Mouse (Mus musculus) forebrain, embryonic 14.5 days (tissue): ENCODE data around the gene Gm21981. TPM values are rescaled to one million over a fixed set of nuclear protein-coding genes. Genes with fewer than 3 reads are reported as not detected.

Source experiments
- ATAC-seq: fragments of 200-750 bp; cut with Nextera tagmentation; 2 replicates; pipeline ENCODE4 v1.8.0; 2017; ENCODE audit warnings: mild to moderate bottlenecking, moderate library complexity
- DNase-seq: peaks from one replicate; pipeline ENCODE4 v3.0.0-alpha.2; 2015; ENCODE audit warnings: low spot score
- H3K27ac ChIP-seq: fragments of 300-500 bp; sonication (generic); 2 replicates; pipeline ENCODE4 v1.5.1; 2014; ENCODE audit warnings: low read depth, mild to moderate bottlenecking, control low read depth, low read length, moderate library complexity
- H3K27me3 ChIP-seq: fragments of 300-500 bp; sonication (generic); replicated peaks from 2 replicates; pipeline ENCODE4 v1.6.1; 2014; ENCODE audit warnings: low read length, control low read depth, mixed read lengths; ENCODE audit not compliant: control insufficient read depth, insufficient read depth
- H3K36me3 ChIP-seq: fragments of 300-500 bp; sonication (generic); 2 replicates; pipeline ENCODE4 v1.6.1; 2014; ENCODE audit warnings: low read length, control low read depth; ENCODE audit not compliant: control insufficient read depth, insufficient read depth
- H3K4me1 ChIP-seq: fragments of 300-500 bp; sonication (generic); 2 replicates; pipeline ENCODE4 v1.6.1; 2014; ENCODE audit warnings: antibody characterized with exemption, low read length, control low read depth; ENCODE audit not compliant: control insufficient read depth, insufficient read depth
- H3K4me2 ChIP-seq: fragments of 300-500 bp; sonication (generic); 2 replicates; pipeline ENCODE4 v1.6.1; 2014; ENCODE audit warnings: mild to moderate bottlenecking, control low read depth, low read length
- H3K4me3 ChIP-seq: fragments of 300-500 bp; sonication (generic); 2 replicates; pipeline ENCODE4 v1.5.1; 2014; ENCODE audit warnings: low read depth, low read length, control low read depth
- H3K9ac ChIP-seq: fragments of 300-500 bp; sonication (generic); 2 replicates; pipeline ENCODE4 v1.6.1; 2014; ENCODE audit warnings: mild to moderate bottlenecking, low read length, control low read depth, moderate library complexity
- H3K9me3 ChIP-seq: fragments of 300-500 bp; sonication (generic); replicated peaks from 2 replicates; pipeline ENCODE4 v1.6.1; 2016; ENCODE audit warnings: low read length, control low read depth, mixed read lengths; ENCODE audit not compliant: control insufficient read depth
- WGBS: fragments of 180-500 bp; shearing (Covaris S2); extraction: QIAGEN DNeasy Blood & Tissue Kit; methylation state at CpG from one replicate; pipeline ENCODE4 v1.1.7; 2014; 5-methylcytosine and 5-hydroxymethylcytosine counted together
- polyA plus RNA-seq: library from polyadenylated mRNA; unstranded; fragments of >200 nt; fragmentation: Nextera tagmentation; extraction: Ambion mirVana; gene quantifications from 2 replicates; pipeline ENCODE4 v1.2.1, GENCODE M21; 2014

Gm21981 gene
- polyA plus RNA-seq, 1 experiment from 2014 or later, result 4.7 TPM

GRCm38 (mm10) chr17:47706196-47706595 is 11.9 kb upstream of the Gm21981 start:
- Histone ChIP-seq H3K9ac (no peak overlapping the region), H3K27ac (no peak overlapping the region), H3K27me3 (no peaks in the 10 kb centered on the region), H3K36me3 (peaks cover 17% of the 10 kb centered on the region), H3K4me1 (no peaks in the 10 kb centered on the region), H3K4me2 (no peak overlapping the region), H3K9me3 (no peaks in the 10 kb centered on the region), H3K4me3 (no peak overlapping the region)
- 60% methylated on average over 1 of the region's 1 CpGs for WGBS
- DNase-seq (no peak), ATAC-seq (no peak)

- Histone ChIP-seq H3K36me3 (peaks cover 17% of the 10 kb centered on the region), H3K4me3 (no peak overlapping the region), H3K4me1 (no peaks in the 10 kb centered on the region), H3K4me2 (no peak overlapping the region), H3K27me3 (no peaks in the 10 kb centered on the region), H3K27ac (no peak overlapping the region), H3K9me3 (no peaks in the 10 kb centered on the region), H3K9ac (no peak overlapping the region)
- DNase-seq (no peak), ATAC-seq (no peak)
- WGBS, result 69% methylated on average over 4 of the region's 4 CpGs
Observed at GRCm38 (mm10) chr17:47704692-47705091, 10.4 kb upstream of the Gm21981 start.

GRCm38 (mm10) chr17:47703556-47703955 is 9.3 kb upstream of the Gm21981 start:
- H3K27me3 ChIP-seq, result no peaks in the 10 kb centered on the region
- peaks cover 17% of the 10 kb centered on the region for H3K36me3 ChIP-seq
- DNase-seq (no peak), ATAC-seq (no peak)
- no peaks in the 10 kb centered on the region for H3K9me3 ChIP-seq
- H3K27ac ChIP-seq, result no peak overlapping the region
- no peak overlapping the region for H3K4me3 ChIP-seq
- H3K4me1 ChIP-seq, result no peaks in the 10 kb centered on the region
- H3K9ac ChIP-seq, result no peak overlapping the region
- 32% methylated on average over 20 of the region's 20 CpGs for WGBS
- no peak overlapping the region for H3K4me2 ChIP-seq

GRCm38 (mm10) chr17:47702548-47703345 is 8.5 kb upstream of the Gm21981 start:
- WGBS, result 53% methylated on average over 24 of the region's 28 CpGs
- ATAC-seq, result no peak
- peaks cover 17% of the 10 kb centered on the region for H3K36me3 ChIP-seq

GRCm38 (mm10) chr17:47701793-47702192 is 7.5 kb upstream of the Gm21981 start:
- Histone ChIP-seq H3K4me3 (no peak overlapping the region), H3K4me2 (no peak overlapping the region), H3K36me3 (peaks cover 17% of the 10 kb centered on the region), H3K27me3 (no peaks in the 10 kb centered on the region), H3K27ac (no peak overlapping the region), H3K4me1 (no peaks in the 10 kb centered on the region), H3K9me3 (no peaks in the 10 kb centered on the region), H3K9ac (no peak overlapping the region)
- no peak for ATAC-seq
- no peak for DNase-seq
- 85% methylated on average over 9 of the region's 9 CpGs for WGBS

More at GRCm38 (mm10) chr17:47702548-47703345, 8.5 kb upstream of the Gm21981 start:
- Histone ChIP-seq H3K4me2 (no peak overlapping the region), H3K9ac (no peak overlapping the region), H3K27me3 (no peaks in the 10 kb centered on the region), H3K9me3 (no peaks in the 10 kb centered on the region), H3K4me3 (no peak overlapping the region), H3K27ac (no peak overlapping the region), H3K4me1 (no peaks in the 10 kb centered on the region)
- DNase-seq, result no peak

- Histone ChIP-seq H3K9ac (no peak overlapping the region), H3K4me2 (no peak overlapping the region), H3K4me1 (peaks cover 3% of the 10 kb centered on the region; the same call in 1 of the 2 replicates), H3K36me3 (peaks cover 17% of the 10 kb centered on the region), H3K9me3 (no peaks in the 10 kb centered on the region), H3K4me3 (no peak overlapping the region), H3K27ac (no peak overlapping the region), H3K27me3 (no peaks in the 10 kb centered on the region)
- no peak for DNase-seq
- ATAC-seq, result no peak
- WGBS, result 82% methylated on average over 2 of the region's 2 CpGs
Observed at GRCm38 (mm10) chr17:47699055-47699454, 4.8 kb upstream of the Gm21981 start.

- H3K4me2 ChIP-seq, result no peak overlapping the region
- no peak overlapping the region for H3K4me3 ChIP-seq
- ATAC-seq (no peak), DNase-seq (no peak)
- H3K9ac ChIP-seq, result no peak overlapping the region; the same call in 1 of the 2 replicates
- H3K27me3 ChIP-seq, result 0 out of 2 replicates have a peak, but pooled peaks cover 5% of the 10 kb centered on the region
- no peaks in the 10 kb centered on the region for H3K9me3 ChIP-seq
- 93% methylated on average over 10 of the region's 10 CpGs for WGBS
- no peak overlapping the region for H3K27ac ChIP-seq
- H3K4me1 ChIP-seq, result peaks cover 4% of the 10 kb centered on the region; the same call in 1 of the 2 replicates
- peaks cover 14% of the 10 kb centered on the region for H3K36me3 ChIP-seq
Observed at GRCm38 (mm10) chr17:47698156-47698555, 3.9 kb upstream of the Gm21981 start.

- DNase-seq (peak; percentile 31), ATAC-seq (no peak)
- Histone ChIP-seq H3K9me3 (no peaks in the 10 kb centered on the region), H3K27ac (no peak overlapping the region), H3K4me1 (peaks cover 4% of the 10 kb centered on the region), H3K4me3 (peak overlapping the region; percentile 71), H3K27me3 (0 out of 2 replicates have a peak, but pooled peaks cover 5% of the 10 kb centered on the region), H3K4me2 (peak overlapping the region; percentile 77), H3K36me3 (no peaks in the 10 kb centered on the region), H3K9ac (peak overlapping the region; percentile 80)
- under 1% methylated on average over 20 of the region's 23 CpGs for WGBS
Observed at GRCm38 (mm10) chr17:47695337-47695710, 1.1 kb upstream of the Gm21981 start.
